Mouse (Mus musculus) hindbrain, embryonic 16.5 days (tissue): ENCODE measurements around the gene Dmp1. TPM values are rescaled to one million over a fixed set of nuclear protein-coding genes. Genes with fewer than 3 reads are reported as not detected.

Experiments used
- ATAC-seq: fragments of 200-750 bp; cut with Nextera tagmentation; 2 replicates; pipeline ENCODE4 v1.8.0; 2017; ENCODE audit warnings: moderate TSS enrichment, moderate library complexity
- H3K27ac ChIP-seq: fragments of 300-500 bp; sonication (generic); 2 replicates; pipeline ENCODE4 v1.5.1; 2014; ENCODE audit warnings: low read depth, mild to moderate bottlenecking, control low read depth, low read length, moderate library complexity
- H3K27me3 ChIP-seq: fragments of 300-500 bp; sonication (generic); replicated peaks from 2 replicates; pipeline ENCODE4 v1.6.1; 2014; ENCODE audit warnings: low read length; ENCODE audit not compliant: control insufficient read depth, insufficient read depth
- H3K36me3 ChIP-seq: fragments of 300-500 bp; sonication (generic); 2 replicates; pipeline ENCODE4 v1.6.1; 2014; ENCODE audit warnings: mild to moderate bottlenecking, low read length, moderate library complexity, mixed read lengths; ENCODE audit not compliant: control insufficient read depth, insufficient read depth
- H3K4me1 ChIP-seq: fragments of 300-500 bp; sonication (generic); 2 replicates; pipeline ENCODE4 v1.6.1; 2014; ENCODE audit warnings: low read depth, low read length; ENCODE audit not compliant: control insufficient read depth, insufficient read depth
- H3K4me2 ChIP-seq: fragments of 300-500 bp; sonication (generic); 2 replicates; pipeline ENCODE4 v1.6.1; 2014; ENCODE audit warnings: mild to moderate bottlenecking, low read length, control low read depth, moderate library complexity
- H3K4me3 ChIP-seq: fragments of 300-500 bp; sonication (generic); 2 replicates; pipeline ENCODE4 v1.5.1; 2014; ENCODE audit warnings: mild to moderate bottlenecking, low read length, control low read depth, moderate library complexity
- H3K9ac ChIP-seq: fragments of 300-500 bp; sonication (generic); 2 replicates; pipeline ENCODE4 v1.6.1; 2014; ENCODE audit warnings: low read depth, mild to moderate bottlenecking, control low read depth, low read length, moderate library complexity
- H3K9me3 ChIP-seq: fragments of 300-500 bp; sonication (generic); 2 replicates; pipeline ENCODE4 v1.6.1; 2014; ENCODE audit warnings: mild to moderate bottlenecking, low read length, moderate library complexity; ENCODE audit not compliant: control insufficient read depth
- WGBS: fragments of 180-500 bp; shearing (Covaris S2); extraction: QIAGEN DNeasy Blood & Tissue Kit; methylation state at CpG from one replicate; pipeline ENCODE4 v1.1.7; 2014; 5-methylcytosine and 5-hydroxymethylcytosine counted together
- polyA plus RNA-seq: library from polyadenylated mRNA; unstranded; fragments of >200 nt; fragmentation: Nextera tagmentation; extraction: Ambion mirVana; gene quantifications from 2 replicates; pipeline ENCODE4 v1.2.1, GENCODE M21; 2015

Gene Dmp1
- polyA plus RNA-seq: 0.13 and 0.59 TPM in 2 replicates

DNA sequence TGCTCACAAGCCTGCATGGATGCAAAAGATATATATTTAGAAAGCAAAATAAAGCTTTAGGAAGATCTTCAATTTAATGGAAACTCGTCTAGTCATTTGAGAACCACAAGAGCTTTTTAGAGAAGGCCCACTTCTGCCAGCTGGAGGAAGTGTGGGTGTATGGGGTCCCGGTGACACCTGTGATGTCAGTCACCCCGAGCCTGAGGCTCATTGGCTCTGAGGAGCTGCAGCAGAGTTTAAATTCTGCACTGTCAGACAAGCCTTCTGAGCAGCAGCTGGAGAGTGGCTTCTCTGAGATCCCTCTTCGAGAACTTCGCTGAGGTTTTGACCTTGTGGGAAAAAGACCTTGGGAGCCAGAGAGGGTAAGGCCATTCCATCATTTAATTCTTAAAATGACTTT lies at the start of gene Dmp1:
TSS of gene Dmp1 (plus strand) at position 263 of the 400 bp plus-strand sequence.
- no peaks in the 10 kb centered on the region for H3K9me3 ChIP-seq
- H3K27me3 ChIP-seq: no peaks in the 10 kb centered on the region
- no peaks in the 10 kb centered on the region for H3K36me3 ChIP-seq
- no peak within 1 kb of the TSS for H3K27ac ChIP-seq
- no peak within 1 kb of the TSS for H3K4me3 ChIP-seq
- no peaks in the 10 kb centered on the region for H3K4me1 ChIP-seq
- H3K4me2 ChIP-seq: no peak within 1 kb of the TSS
- no peak for ATAC-seq
- WGBS: 74% methylated on average over 5 of the region's 5 CpGs
- H3K9ac ChIP-seq: no peak within 1 kb of the TSS

DNA sequence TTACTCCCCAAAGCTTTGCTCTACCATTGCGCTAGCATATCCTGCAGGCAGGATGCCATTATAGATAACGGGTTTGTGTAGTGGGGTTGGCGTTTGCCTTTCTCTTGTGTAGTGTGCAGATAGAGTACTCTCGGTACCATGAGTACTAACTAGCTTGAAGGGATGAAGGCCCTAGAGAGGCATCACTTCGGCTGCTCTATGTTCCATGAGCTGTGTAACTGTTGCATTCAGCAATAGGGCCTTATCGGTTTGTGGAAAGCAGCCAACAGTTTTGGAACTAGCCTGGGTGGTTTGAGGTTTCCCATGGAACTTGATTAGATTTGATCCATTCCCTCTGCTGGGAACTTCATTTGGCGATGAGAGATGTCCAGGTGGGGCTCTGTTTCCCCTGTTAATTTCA lies 44.7 kb upstream of the Dmp1 start:
- H3K9me3 ChIP-seq: no peaks in the 10 kb centered on the region
- no peaks in the 10 kb centered on the region for H3K27me3 ChIP-seq
- H3K4me3 ChIP-seq: no peak overlapping the region
- WGBS: 87% methylated on average over 7 of the region's 7 CpGs
- H3K4me1 ChIP-seq: no peaks in the 10 kb centered on the region
- no peak for ATAC-seq
- H3K27ac ChIP-seq: no peak overlapping the region; the same call in 1 of the 2 replicates
- H3K4me2 ChIP-seq: no peak overlapping the region
- H3K36me3 ChIP-seq: no peaks in the 10 kb centered on the region
- no peak overlapping the region for H3K9ac ChIP-seq

- H3K36me3 ChIP-seq: no peaks in the 10 kb centered on the region
- no peaks in the 10 kb centered on the region for H3K27me3 ChIP-seq
- no peaks in the 10 kb centered on the region for H3K4me1 ChIP-seq
- no peak overlapping the region for H3K4me2 ChIP-seq
- no peak overlapping the region for H3K27ac ChIP-seq
- H3K9ac ChIP-seq: no peak overlapping the region
- no peaks in the 10 kb centered on the region for H3K9me3 ChIP-seq
- no peak overlapping the region for H3K4me3 ChIP-seq
- ATAC-seq: peak; percentile 95
- 61% methylated on average over 7 of the region's 7 CpGs for WGBS
Measured at GRCm38 (mm10) chr5:104158332-104159052, 43.9 kb upstream of the Dmp1 start.

DNA sequence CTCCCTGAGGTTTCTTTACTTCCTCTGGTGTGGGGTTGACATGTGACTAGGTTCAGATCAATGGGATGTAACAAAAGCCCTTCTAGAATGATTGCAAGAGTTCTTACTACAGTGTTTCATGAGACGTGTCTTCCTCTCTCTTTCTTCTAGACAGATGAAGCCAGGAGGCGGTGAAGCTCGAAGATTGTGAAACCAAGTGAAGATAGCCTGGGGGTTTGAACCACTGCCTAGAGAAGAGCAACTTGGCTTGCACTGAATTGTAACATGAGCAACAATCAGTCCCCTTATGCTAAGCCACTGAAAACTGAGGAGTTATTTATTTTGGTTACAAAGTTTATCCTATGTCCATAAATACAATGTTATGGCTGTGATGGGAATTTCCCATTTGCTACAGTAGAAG lies 41.8 kb upstream of the Dmp1 start:
- no peaks in the 10 kb centered on the region for H3K9me3 ChIP-seq
- ATAC-seq: no peak
- WGBS: 79% methylated on average over 3 of the region's 3 CpGs

DNA sequence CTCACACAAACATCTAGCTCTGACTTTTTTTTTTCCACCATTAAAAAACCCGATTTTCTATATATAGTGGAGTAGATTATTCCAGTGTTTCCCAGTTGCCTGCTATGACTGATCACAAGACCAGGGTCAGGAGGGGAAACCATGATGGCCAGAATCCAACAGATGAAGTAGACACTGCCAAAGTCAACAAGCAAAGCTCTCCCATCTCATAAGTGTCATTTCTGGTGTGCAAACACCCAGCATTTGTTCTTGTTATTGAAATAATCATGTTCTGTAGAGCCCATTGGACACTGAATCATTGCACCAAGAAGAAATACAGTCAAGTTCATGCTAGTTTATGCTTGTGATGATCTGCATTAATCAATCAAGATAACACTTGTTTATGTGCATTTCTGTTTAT lies 41.0 kb upstream of the Dmp1 start:
- H3K4me1 ChIP-seq: no peaks in the 10 kb centered on the region
- no peak for ATAC-seq
- no peak overlapping the region for H3K4me3 ChIP-seq
- H3K9me3 ChIP-seq: no peaks in the 10 kb centered on the region
- no peaks in the 10 kb centered on the region for H3K36me3 ChIP-seq
- no peak overlapping the region for H3K4me2 ChIP-seq
- no peak overlapping the region for H3K9ac ChIP-seq
- WGBS: 89% methylated on average over 1 of the region's 1 CpGs
- no peaks in the 10 kb centered on the region for H3K27me3 ChIP-seq
- H3K27ac ChIP-seq: no peak overlapping the region

More for the DNA sequence above, 41.8 kb upstream of the Dmp1 start:
- Histone ChIP-seq H3K4me1 (no peaks in the 10 kb centered on the region), H3K36me3 (no peaks in the 10 kb centered on the region), H3K9ac (no peak overlapping the region), H3K27me3 (no peaks in the 10 kb centered on the region), H3K27ac (no peak overlapping the region), H3K4me2 (no peak overlapping the region), H3K4me3 (no peak overlapping the region)

GRCm38 (mm10) chr5:104163536-104163935 lies 38.9 kb upstream of the Dmp1 start:
- Histone ChIP-seq H3K9ac (no peak overlapping the region), H3K4me1 (no peaks in the 10 kb centered on the region), H3K27me3 (no peaks in the 10 kb centered on the region), H3K27ac (no peak overlapping the region), H3K4me3 (no peak overlapping the region), H3K9me3 (no peaks in the 10 kb centered on the region), H3K36me3 (no peaks in the 10 kb centered on the region), H3K4me2 (no peak overlapping the region)
- ATAC-seq: no peak
- 81% methylated on average over 4 of the region's 4 CpGs for WGBS

DNA sequence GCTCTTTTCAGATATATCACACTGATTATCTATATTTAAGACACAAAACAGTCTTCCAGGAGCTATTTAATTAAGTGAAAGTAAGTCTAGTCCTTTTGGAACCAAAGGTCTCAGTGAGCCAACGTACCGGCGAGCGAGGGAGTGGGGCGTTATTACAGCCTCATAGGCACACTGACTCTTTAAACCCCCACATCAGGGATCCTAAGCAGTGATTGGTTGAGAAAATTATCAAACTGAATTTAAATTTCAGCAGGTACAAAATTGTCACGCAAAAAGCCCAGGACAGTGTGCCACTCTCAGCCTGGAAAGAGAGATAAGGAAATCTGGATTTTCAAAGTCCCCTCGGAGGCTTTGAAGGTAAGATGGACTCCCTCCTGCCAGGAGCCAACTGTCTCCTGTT lies 32.0 kb upstream of the Dmp1 start, which contains the start of gene Dspp:
TSS of gene Dspp (plus strand) at position 301 of the 400 bp plus-strand sequence.
- Histone ChIP-seq H3K27me3 (no peaks in the 10 kb centered on the region), H3K9me3 (no peaks in the 10 kb centered on the region), H3K4me3 (no peak within 1 kb of the TSS), H3K27ac (no peak within 1 kb of the TSS), H3K9ac (no peak within 1 kb of the TSS), H3K4me2 (no peak within 1 kb of the TSS), H3K36me3 (no peaks in the 10 kb centered on the region), H3K4me1 (no peaks in the 10 kb centered on the region)
- 89% methylated on average over 7 of the region's 7 CpGs for WGBS
- ATAC-seq: no peak

DNA sequence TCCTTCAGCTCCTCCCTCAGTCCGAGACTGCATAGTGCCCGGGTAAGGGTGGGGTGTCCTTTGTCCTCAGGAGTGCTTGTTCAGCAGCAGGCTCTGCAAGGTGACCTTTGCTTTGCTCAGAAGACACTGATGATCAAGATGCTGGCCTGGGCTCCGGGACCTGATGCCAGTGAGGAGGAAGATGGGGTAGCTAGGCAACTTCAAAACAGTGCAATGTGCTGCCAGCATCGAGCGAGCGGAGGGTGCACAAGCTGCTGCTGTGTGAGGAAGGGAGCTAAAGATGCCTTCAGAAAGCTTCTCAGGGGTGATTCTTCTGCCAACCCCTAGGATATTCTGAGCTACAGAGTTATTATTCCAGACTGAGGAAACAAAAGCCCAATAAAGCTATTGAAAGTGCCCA lies 29.3 kb upstream of the Dmp1 start:
- Histone ChIP-seq H3K4me3 (no peak overlapping the region), H3K9ac (no peak overlapping the region), H3K4me1 (no peaks in the 10 kb centered on the region), H3K27me3 (no peaks in the 10 kb centered on the region), H3K36me3 (no peaks in the 10 kb centered on the region), H3K27ac (no peak overlapping the region), H3K9me3 (no peaks in the 10 kb centered on the region), H3K4me2 (no peak overlapping the region)
- 63% methylated on average over 6 of the region's 6 CpGs for WGBS
- no peak for ATAC-seq

- no peak overlapping the region for H3K9ac ChIP-seq
- H3K4me1 ChIP-seq: no peaks in the 10 kb centered on the region
- ATAC-seq: no peak
- no peak overlapping the region for H3K27ac ChIP-seq
- no peaks in the 10 kb centered on the region for H3K36me3 ChIP-seq
- no peaks in the 10 kb centered on the region for H3K9me3 ChIP-seq
- no peaks in the 10 kb centered on the region for H3K27me3 ChIP-seq
- WGBS: 85% methylated on average over 1 of the region's 1 CpGs
- H3K4me3 ChIP-seq: no peak overlapping the region
- H3K4me2 ChIP-seq: no peak overlapping the region
Measured at GRCm38 (mm10) chr5:104183743-104184142, 18.7 kb upstream of the Dmp1 start.
